Mouse (Mus musculus): ENCODE data around the gene Serinc3. TPM values are rescaled to one million over a fixed set of nuclear protein-coding genes. Genes with fewer than 3 reads are reported as not detected.
"Not testable (repeated sequence)": the region's sequence is repeated elsewhere in the genome, so short reads cannot be mapped to it uniquely, and the experiment has no call there.

Gene Serinc3
- polyA plus RNA-seq, 1 experiment from 2014 or later: 37.9 TPM

DNA sequence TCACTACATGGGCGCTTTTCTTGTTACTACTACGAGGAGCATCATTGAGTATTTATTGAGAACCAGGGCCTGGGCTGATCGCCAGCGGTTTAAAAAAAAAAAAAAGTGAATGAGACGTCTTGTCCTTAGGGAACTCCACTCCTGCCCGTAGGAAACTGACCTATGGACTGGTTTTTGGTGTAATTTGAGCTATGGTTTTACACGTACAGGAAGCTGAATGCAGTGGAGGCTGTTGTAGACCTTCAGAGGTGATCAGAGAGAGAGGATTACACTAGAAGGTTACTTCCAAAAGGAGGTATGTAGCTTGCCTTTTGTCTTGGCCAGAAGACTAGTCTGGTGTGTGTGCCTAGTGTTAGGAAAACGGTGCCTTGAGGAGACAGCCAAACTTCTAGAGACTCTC is 14.0 kb upstream of the Serinc3 start:
- Histone ChIP-seq H3K4me1 (ENCODE audit: control insufficient read depth, insufficient read depth, low read length) (0 out of 2 replicates have a peak, but pooled peaks cover 3% of the 10 kb centered on the region), H3K9ac (ENCODE audit: low read length) (peak overlapping the region; percentile 76), H3K27ac (ENCODE audit: low read depth, low read length) (no peak overlapping the region), H3K4me2 (ENCODE audit: low read length) (peak overlapping the region; percentile 58), H3K9me3 (replicated peaks; ENCODE audit: control insufficient read depth, low read length) (no peaks in the 10 kb centered on the region), H3K36me3 (ENCODE audit: control insufficient read depth, insufficient read depth, low read length) (no peaks in the 10 kb centered on the region), H3K4me3 (ENCODE audit: low read depth, low read length) (peak overlapping the region; percentile 71), H3K27me3 (replicated peaks; ENCODE audit: control insufficient read depth, insufficient read depth, low read length) (no peaks in the 10 kb centered on the region)
- DNase-seq (ENCODE audit: low spot score) (no peak), ATAC-seq (no peak; the same call in 1 of the 2 replicates)
- under 1% methylated on average over 8 of the region's 8 CpGs for WGBS

DNA sequence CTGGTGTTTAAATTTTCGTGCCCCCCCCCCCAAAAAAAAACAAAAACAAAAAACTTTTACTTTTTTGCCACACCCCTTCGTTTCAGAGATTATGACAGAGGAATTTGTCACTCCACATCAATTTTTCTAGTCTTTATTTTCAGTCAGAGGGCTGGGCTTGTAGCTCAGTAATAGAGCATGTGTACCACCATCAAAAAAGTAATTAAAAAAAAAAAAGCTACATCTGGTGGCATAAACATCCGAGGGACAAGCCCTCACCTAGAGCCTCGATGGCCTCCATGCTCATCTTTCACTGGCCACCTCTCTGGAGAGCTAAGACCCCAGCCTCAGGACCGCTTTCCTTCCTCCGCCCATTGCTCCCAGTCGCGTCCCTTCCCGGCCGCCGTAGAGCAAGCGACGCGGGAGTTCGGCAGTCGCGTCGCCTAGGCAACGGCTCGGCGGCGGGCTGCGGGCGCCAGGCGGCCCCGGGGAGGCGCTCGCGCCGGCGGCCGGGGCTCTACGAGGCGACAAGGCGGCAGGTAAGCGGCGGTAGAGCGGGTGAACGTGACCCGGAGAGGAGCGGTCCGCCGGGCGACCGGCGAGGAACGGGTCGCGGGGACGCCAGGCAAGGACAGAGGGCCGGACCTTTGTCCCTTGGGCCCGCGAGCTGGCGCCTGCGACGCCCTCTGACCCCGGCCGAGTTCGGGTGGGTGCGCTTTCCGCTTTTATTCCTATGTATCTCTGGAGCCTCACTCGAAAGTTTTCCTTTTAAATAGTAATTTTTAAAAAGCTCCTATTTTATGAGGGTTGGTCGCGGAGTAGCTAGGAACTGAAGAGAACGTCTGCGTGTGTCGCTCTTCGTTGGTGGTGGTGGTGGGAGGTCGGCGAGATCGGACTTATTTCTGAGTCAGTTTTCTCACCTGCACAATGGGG is 13.3 kb upstream of the Serinc3 start, which contains the start of gene Pkig:
Gene Pkig (plus strand): TSS at position 412 of the 912 bp plus-strand sequence.
- Histone ChIP-seq H3K4me3 (ENCODE audit: low read depth, low read length) (peak within 1 kb of the TSS; percentile 71), H3K36me3 (ENCODE audit: control insufficient read depth, insufficient read depth, low read length) (no peaks in the 10 kb centered on the region), H3K9ac (ENCODE audit: low read length) (peak within 1 kb of the TSS; percentile 76), H3K4me2 (ENCODE audit: low read length) (peak within 1 kb of the TSS; percentile 58), H3K9me3 (replicated peaks; ENCODE audit: control insufficient read depth, low read length) (no peaks in the 10 kb centered on the region), H3K27ac (ENCODE audit: low read depth, low read length) (peak within 1 kb of the TSS; percentile 64), H3K27me3 (replicated peaks; ENCODE audit: control insufficient read depth, insufficient read depth, low read length) (no peaks in the 10 kb centered on the region), H3K4me1 (ENCODE audit: control insufficient read depth, insufficient read depth, low read length) (0 out of 2 replicates have a peak, but pooled peaks cover 3% of the 10 kb centered on the region)
- DNase-seq (ENCODE audit: low spot score): peak; percentile 94
- under 1% methylated on average over 71 of the region's 71 CpGs for WGBS
- peak; percentile 97 for ATAC-seq

DNA sequence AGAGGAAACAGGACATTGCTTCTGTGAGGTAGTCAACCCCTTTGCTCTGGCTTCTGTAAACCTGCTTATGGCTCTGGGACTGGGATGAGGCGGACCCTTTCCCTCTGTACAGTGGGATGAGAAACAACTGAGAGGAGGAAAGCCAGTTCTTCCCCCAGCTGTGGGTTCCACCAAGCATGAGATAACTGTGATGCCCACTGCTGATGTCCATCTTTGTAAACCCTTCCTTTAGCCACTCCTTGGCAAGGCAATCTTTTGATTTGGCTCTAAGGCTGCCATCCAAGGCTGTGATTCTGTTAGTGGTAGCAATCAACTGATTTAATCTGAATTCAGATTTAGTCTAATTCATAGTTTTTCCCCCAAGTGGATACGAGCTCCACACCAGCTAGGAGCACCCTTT is 12.6 kb upstream of the Serinc3 start:
- DNase-seq (ENCODE audit: low spot score) (no peak), ATAC-seq (no peak)
- Histone ChIP-seq H3K36me3 (ENCODE audit: control insufficient read depth, insufficient read depth, low read length) (no peaks in the 10 kb centered on the region), H3K27ac (ENCODE audit: low read depth, low read length) (no peak overlapping the region), H3K4me3 (ENCODE audit: low read depth, low read length) (no peak overlapping the region), H3K4me2 (ENCODE audit: low read length) (no peak overlapping the region), H3K9ac (ENCODE audit: low read length) (peak overlapping the region; percentile 76; the same call in 1 of the 2 replicates), H3K4me1 (ENCODE audit: control insufficient read depth, insufficient read depth, low read length) (0 out of 2 replicates have a peak, but pooled peaks cover 3% of the 10 kb centered on the region), H3K9me3 (replicated peaks; ENCODE audit: control insufficient read depth, low read length) (no peaks in the 10 kb centered on the region), H3K27me3 (replicated peaks; ENCODE audit: control insufficient read depth, insufficient read depth, low read length) (no peaks in the 10 kb centered on the region)
- WGBS: 83% methylated on average over 2 of the region's 2 CpGs

DNA sequence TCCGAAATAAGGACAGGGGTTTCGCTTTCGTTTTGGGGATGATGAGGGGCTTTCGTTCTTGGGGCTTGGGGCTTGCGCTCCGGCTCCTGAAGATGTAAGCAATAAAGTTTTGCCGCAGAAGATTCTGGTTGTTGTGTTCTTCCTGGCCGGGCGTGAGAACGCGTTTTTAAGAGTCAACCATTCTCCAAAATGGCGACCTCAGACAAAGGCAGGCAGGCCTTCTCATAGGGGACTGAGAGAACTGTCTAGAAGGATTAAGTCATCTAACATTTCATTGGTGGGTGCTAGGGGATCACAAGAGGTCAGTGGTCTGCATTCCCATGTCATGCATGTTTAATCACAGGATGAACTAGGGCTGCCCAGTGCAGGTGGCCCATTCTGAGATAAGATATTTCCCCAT is 10.8 kb upstream of the Serinc3 start:
- not testable (repeated sequence) for DNase-seq (ENCODE audit: low spot score); H3K4me3 ChIP-seq (ENCODE audit: low read depth, low read length); H3K9me3 ChIP-seq (replicated peaks; ENCODE audit: control insufficient read depth, low read length); H3K4me1 ChIP-seq (ENCODE audit: control insufficient read depth, insufficient read depth, low read length); H3K27ac ChIP-seq (ENCODE audit: low read depth, low read length); H3K9ac ChIP-seq (ENCODE audit: low read length); H3K27me3 ChIP-seq (replicated peaks; ENCODE audit: control insufficient read depth, insufficient read depth, low read length); H3K36me3 ChIP-seq (ENCODE audit: control insufficient read depth, insufficient read depth, low read length); H3K4me2 ChIP-seq (ENCODE audit: low read length); ATAC-seq
- WGBS: 99% methylated on average over 6 of the region's 12 CpGs

DNA sequence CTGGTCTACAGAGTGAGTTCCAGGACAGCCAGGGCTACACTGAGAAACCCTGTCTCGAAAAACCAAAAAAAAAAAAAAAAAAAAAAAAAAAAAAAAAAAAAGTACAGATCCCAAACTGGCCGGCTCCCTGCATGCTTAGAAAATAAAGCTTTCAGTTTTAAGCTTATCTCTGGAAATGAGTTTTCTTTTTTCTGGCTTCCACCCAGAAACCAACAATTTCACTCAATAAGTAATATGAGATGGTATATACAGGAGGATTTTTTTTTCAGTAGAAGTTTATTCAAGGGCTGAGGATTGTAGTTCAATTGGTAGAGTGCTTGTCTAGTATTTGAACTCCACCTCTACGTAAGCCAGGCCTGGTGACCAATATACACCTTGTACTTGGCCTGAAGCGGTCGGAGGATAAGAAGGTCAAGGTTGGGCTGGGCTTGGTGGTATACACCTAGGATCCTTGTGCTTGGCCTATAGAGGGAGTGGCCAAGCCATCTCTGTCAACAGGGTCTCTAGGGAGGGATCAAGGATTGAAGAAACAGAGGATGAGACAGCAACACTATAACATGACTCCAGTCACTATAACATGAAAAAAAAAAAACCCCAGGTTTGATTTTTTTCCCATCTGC is 1.6 kb upstream of the Serinc3 start:
- Histone ChIP-seq H3K9ac (ENCODE audit: low read length) (no peak overlapping the region), H3K9me3 (replicated peaks; ENCODE audit: control insufficient read depth, low read length) (0 out of 2 replicates have a peak, but pooled peaks cover 2% of the 10 kb centered on the region), H3K4me3 (ENCODE audit: low read depth, low read length) (no peak overlapping the region), H3K4me1 (ENCODE audit: control insufficient read depth, insufficient read depth, low read length) (peaks cover 12% of the 10 kb centered on the region; the same call in 1 of the 2 replicates), H3K4me2 (ENCODE audit: low read length) (no peak overlapping the region), H3K27me3 (replicated peaks; ENCODE audit: control insufficient read depth, insufficient read depth, low read length) (no peaks in the 10 kb centered on the region), H3K27ac (ENCODE audit: low read depth, low read length) (no peak overlapping the region), H3K36me3 (ENCODE audit: control insufficient read depth, insufficient read depth, low read length) (no peaks in the 10 kb centered on the region)
- DNase-seq (ENCODE audit: low spot score): no peak
- no peak for ATAC-seq
- 88% methylated on average over 5 of the region's 5 CpGs for WGBS

DNA sequence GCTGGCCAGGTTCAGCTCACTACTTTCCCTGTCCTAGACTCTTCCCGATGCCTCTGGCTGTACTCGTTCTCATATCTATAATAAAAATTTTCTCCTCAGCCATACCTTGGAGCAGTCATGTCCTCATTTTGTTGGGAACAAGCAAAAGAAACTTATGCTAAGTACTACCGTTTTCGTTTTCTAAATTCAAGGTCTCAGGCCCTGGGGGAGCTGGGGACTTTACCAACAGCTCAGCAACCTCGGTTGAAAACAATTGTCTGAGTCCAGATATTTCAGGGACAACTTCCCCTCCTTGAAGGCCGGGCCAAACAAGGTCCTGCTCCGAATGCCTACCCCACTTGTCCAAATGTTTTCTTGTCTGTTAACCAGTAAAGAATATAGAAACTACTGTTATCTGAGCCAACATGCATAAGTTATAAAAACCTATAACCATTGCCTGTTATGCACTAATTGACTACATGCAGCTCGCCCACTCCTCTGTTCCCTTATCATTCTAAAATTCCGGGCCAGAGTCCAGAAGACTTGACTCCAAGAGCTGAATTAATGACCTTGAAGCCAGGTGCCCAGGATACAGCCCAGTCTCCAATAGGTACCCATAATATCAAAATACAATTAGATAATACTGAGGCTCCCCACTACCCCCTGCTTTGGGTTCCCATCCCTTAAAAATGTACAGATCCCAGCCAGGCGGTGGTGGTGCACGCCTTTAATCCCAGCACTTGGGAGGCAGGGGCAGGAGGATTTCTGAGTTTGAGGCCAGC is 949 bp upstream of the Serinc3 start:
- WGBS: 81% methylated on average over 11 of the region's 11 CpGs
- peaks cover 12% of the 10 kb centered on the region; the same call in 1 of the 2 replicates for H3K4me1 ChIP-seq (ENCODE audit: control insufficient read depth, insufficient read depth, low read length)
- H3K4me3 ChIP-seq (ENCODE audit: low read depth, low read length): no peak overlapping the region
- H3K9me3 ChIP-seq (replicated peaks; ENCODE audit: control insufficient read depth, low read length): 0 out of 2 replicates have a peak, but pooled peaks cover 2% of the 10 kb centered on the region
- H3K27ac ChIP-seq (ENCODE audit: low read depth, low read length): no peak overlapping the region; the same call in 1 of the 2 replicates
- no peaks in the 10 kb centered on the region for H3K36me3 ChIP-seq (ENCODE audit: control insufficient read depth, insufficient read depth, low read length)
- H3K9ac ChIP-seq (ENCODE audit: low read length): no peak overlapping the region
- DNase-seq (ENCODE audit: low spot score) (no peak), ATAC-seq (no peak)
- H3K4me2 ChIP-seq (ENCODE audit: low read length): no peak overlapping the region; the same call in 1 of the 2 replicates
- no peaks in the 10 kb centered on the region for H3K27me3 ChIP-seq (replicated peaks; ENCODE audit: control insufficient read depth, insufficient read depth, low read length)

DNA sequence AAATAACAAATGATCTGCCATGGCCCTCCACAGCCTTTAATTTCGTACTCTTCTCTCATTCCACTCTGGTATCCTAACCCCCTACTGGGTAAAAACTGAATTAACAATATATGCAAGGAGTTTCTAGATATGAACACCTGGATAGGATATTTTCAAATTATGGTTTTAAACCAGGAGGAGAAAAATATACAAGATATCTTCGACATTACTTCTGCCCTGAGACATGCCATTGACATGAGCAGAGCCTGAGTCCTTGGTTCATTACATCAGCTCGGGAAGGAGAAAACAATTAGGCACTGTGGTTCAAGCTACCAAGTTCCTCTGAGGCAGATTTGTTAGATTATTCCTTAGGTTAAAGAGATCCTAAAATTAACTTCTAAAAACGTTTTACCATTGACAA is 884 bp downstream of the Serinc3 start:
- H3K4me3 ChIP-seq (ENCODE audit: low read depth, low read length): peak overlapping the region; percentile 93
- H3K36me3 ChIP-seq (ENCODE audit: control insufficient read depth, insufficient read depth, low read length): no peaks in the 10 kb centered on the region
- no peaks in the 10 kb centered on the region for H3K9me3 ChIP-seq (replicated peaks; ENCODE audit: control insufficient read depth, low read length)
- H3K27ac ChIP-seq (ENCODE audit: low read depth, low read length): peak overlapping the region; percentile 99; the same call in 1 of the 2 replicates
- H3K4me2 ChIP-seq (ENCODE audit: low read length): peak overlapping the region; percentile 55
- ATAC-seq: no peak
- peak; percentile 23 for DNase-seq (ENCODE audit: low spot score)
- peaks cover 12% of the 10 kb centered on the region; the same call in 1 of the 2 replicates for H3K4me1 ChIP-seq (ENCODE audit: control insufficient read depth, insufficient read depth, low read length)
- peak overlapping the region; percentile 95 for H3K9ac ChIP-seq (ENCODE audit: low read length)
- 5% methylated on average over 4 of the region's 4 CpGs for WGBS
- H3K27me3 ChIP-seq (replicated peaks; ENCODE audit: control insufficient read depth, insufficient read depth, low read length): no peaks in the 10 kb centered on the region

DNA sequence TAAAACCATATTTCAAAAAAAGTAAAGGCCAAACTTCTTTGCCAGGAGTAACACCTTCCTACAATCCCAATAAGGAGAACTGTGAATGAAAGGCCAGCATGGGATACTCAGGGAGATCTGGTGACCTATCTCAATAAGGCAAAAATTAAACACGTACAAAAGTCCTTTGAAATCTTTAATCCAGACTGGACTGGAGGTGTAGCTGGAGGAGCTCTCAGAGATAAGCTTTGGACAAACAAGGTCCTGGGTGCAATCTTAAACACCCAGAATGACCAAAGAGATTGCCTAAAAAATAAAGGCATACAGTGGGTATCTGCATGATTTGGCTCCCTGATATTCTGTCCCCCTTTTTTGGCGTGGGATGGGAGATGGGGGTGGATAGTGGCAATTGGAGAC is 1.4 kb downstream of the Serinc3 start:
- 0 out of 2 replicates have a peak, but pooled peaks cover 2% of the 10 kb centered on the region for H3K36me3 ChIP-seq (ENCODE audit: control insufficient read depth, insufficient read depth, low read length)
- no peak overlapping the region; the same call in 1 of the 2 replicates for H3K27ac ChIP-seq (ENCODE audit: low read depth, low read length)
- peaks cover 12% of the 10 kb centered on the region; the same call in 1 of the 2 replicates for H3K4me1 ChIP-seq (ENCODE audit: control insufficient read depth, insufficient read depth, low read length)
- peak overlapping the region; percentile 55 for H3K4me2 ChIP-seq (ENCODE audit: low read length)
- no peaks in the 10 kb centered on the region for H3K9me3 ChIP-seq (replicated peaks; ENCODE audit: control insufficient read depth, low read length)
- H3K27me3 ChIP-seq (replicated peaks; ENCODE audit: control insufficient read depth, insufficient read depth, low read length): no peaks in the 10 kb centered on the region
- DNase-seq (ENCODE audit: low spot score) (no peak), ATAC-seq (no peak)
- 86% methylated on average over 2 of the region's 2 CpGs for WGBS
- peak overlapping the region; percentile 93 for H3K4me3 ChIP-seq (ENCODE audit: low read depth, low read length)
- H3K9ac ChIP-seq (ENCODE audit: low read length): peak overlapping the region; percentile 95; the same call in 1 of the 2 replicates

Data from forebrain, embryonic 14.5 days (tissue).